Mouse (Mus musculus): ENCODE measurements around the gene Cyp2s1. TPM values are rescaled to one million over a fixed set of nuclear protein-coding genes. Genes with fewer than 3 reads are reported as not detected.

Gene Cyp2s1
- total and polyA plus RNA-seq, 3 experiments: not detected

DNA sequence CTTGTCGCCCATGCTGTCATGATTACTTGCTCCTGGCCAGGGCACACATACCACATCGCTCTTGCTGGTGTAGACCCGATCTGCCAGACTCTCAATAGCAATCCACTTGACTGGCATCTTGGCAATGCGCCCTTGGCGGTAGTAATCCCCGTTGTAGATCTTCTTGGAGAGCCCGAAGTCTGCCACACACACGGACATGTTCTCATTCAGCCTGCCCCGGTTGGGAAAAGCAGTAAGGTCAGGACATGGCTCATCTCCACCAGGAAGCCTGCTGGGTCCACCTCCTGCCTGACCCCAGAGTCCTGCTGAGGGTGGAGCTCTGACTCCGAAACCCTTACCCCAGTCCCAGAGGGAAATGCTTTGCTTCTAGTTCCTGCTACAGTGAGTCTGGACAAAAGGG is 55.4 kb downstream of the Cyp2s1 start:
- Histone ChIP-seq H3K27me3 (ENCODE audit: control insufficient read depth in 1 of 2, insufficient read depth in 2 of 2, low read length in 2 of 2) (peaks cover 0 to 2% of the 10 kb centered on the region in 2 experiments; a peak in 3 of 4 replicates), H3K27ac (ENCODE audit: control insufficient read depth, low read depth, low read length) (no peak overlapping the region), H3K9ac (ENCODE audit: control insufficient read depth, low read depth, low read length, poor library complexity, severe bottlenecking) (no peak overlapping the region), H3K4me1 (ENCODE audit: control insufficient read depth in 1 of 2, insufficient read depth in 2 of 2, low read length in 2 of 2) (peaks cover 0 to 2% of the 10 kb centered on the region in 2 experiments; a peak in 1 of 4 replicates), H3K79me2 (ENCODE audit: control insufficient read depth, insufficient read depth, low read length, poor library complexity) (no peaks in the 10 kb centered on the region), H3K4me3 (ENCODE audit: control insufficient read depth in 1 of 2, insufficient read depth in 1 of 2, low read depth in 2 of 2, low read length in 2 of 2) (no peak overlapping the region), H3K9me3 (replicated peaks; ENCODE audit: insufficient read depth, low read length) (no peaks in the 10 kb centered on the region), H3K36me3 (ENCODE audit: control insufficient read depth in 1 of 2, insufficient read depth in 2 of 2, low read length in 2 of 2) (no peaks in the 10 kb centered on the region; a peak in 1 of 4 replicates)
- no peak for DNase-seq (ENCODE audit: low read depth, low spot score)
- no peak for TF ChIP-seq KAT2A (conservative IDR thresholded peaks at IDR 0.05; ENCODE audit: low read depth, low read length)
- TF ChIP-seq GABPA (IDR thresholded peaks at IDR 0.05; ENCODE audit: low read depth, low read length): no peak
- no peak for TF ChIP-seq TAL1 (IDR thresholded peaks at IDR 0.05; ENCODE audit: low read length)
- no peak for TF ChIP-seq NRF1 (IDR thresholded peaks at IDR 0.05; ENCODE audit: insufficient read depth, low read depth, low read length, poor library complexity, severe bottlenecking)
- TF ChIP-seq MYB (IDR thresholded peaks at IDR 0.05; ENCODE audit: low read depth, low read length): no peak
- no peak for TF ChIP-seq UBTF (IDR thresholded peaks at IDR 0.05; ENCODE audit: borderline replicate concordance, insufficient read depth, low read depth, low read length)
- no peak for TF ChIP-seq TBP (IDR thresholded peaks at IDR 0.05; ENCODE audit: low read depth, low read length)
- TF ChIP-seq CHD1 (IDR thresholded peaks at IDR 0.05; ENCODE audit: low read depth, low read length): no peak
- no peak for TF ChIP-seq ZKSCAN1 (IDR thresholded peaks at IDR 0.05; ENCODE audit: low read depth, low read length)
- TF ChIP-seq POLR2AphosphoS5 (IDR thresholded peaks at IDR 0.05; ENCODE audit: borderline replicate concordance, low read depth, low read length): no peak
- no peak for TF ChIP-seq USF1 (IDR thresholded peaks at IDR 0.05; ENCODE audit: low read depth, low read length)
- TF ChIP-seq NELFE (IDR thresholded peaks at IDR 0.05; ENCODE audit: low read depth, low read length): no peak
- TF ChIP-seq ELF1 (IDR thresholded peaks at IDR 0.05; ENCODE audit: low read depth, low read length): no peak
- TF ChIP-seq ETS1 (IDR thresholded peaks at IDR 0.05; ENCODE audit: low read depth, low read length): no peak
- no peak for TF ChIP-seq CTCF (IDR thresholded peaks at IDR 0.05 in 2 of 3, conservative IDR thresholded peaks at IDR 0.05 in 1 of 3; ENCODE audit: control insufficient read depth in 1 of 3, insufficient read depth in 1 of 3, low read depth in 2 of 3, low read length in 3 of 3, poor library complexity in 1 of 3, severe bottlenecking in 1 of 3)
- no peak for TF ChIP-seq POLR2AphosphoS2 (IDR thresholded peaks at IDR 0.05; ENCODE audit: low read length)
- TF ChIP-seq SIN3A (IDR thresholded peaks at IDR 0.05; ENCODE audit: low read length): no peak

DNA sequence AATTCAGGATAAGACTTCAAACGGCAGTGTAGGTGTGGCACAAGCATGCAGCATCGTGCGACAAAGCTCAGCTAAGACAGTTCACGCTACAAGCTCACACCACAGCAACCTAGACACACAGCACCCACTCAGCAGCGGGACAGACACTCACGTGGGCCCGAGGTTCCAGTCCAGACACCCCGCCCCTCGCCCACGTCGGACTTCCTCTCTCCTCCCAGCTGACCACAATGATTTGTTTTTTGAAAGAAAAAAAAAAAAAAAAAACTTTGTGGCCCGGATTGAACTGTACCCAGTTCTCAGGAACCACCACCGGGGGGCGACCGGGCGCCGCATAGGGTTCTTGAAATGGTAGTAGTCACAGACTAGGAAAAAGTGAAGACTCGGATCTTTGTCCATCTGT is 60.7 kb downstream of the Cyp2s1 start:
- Histone ChIP-seq H3K9ac (ENCODE audit: control insufficient read depth, low read depth, low read length, poor library complexity, severe bottlenecking) (peak overlapping the region; percentile 61), H3K79me2 (ENCODE audit: control insufficient read depth, insufficient read depth, low read length, poor library complexity) (peaks cover 34% of the 10 kb centered on the region), H3K9me3 (replicated peaks; ENCODE audit: insufficient read depth, low read length) (no peaks in the 10 kb centered on the region), H3K4me3 (ENCODE audit: control insufficient read depth in 1 of 2, insufficient read depth in 1 of 2, low read depth in 2 of 2, low read length in 2 of 2) (peak overlapping the region; percentile 56 to 67), H3K4me1 (ENCODE audit: control insufficient read depth in 1 of 2, insufficient read depth in 2 of 2, low read length in 2 of 2) (peaks cover 2 to 18% of the 10 kb centered on the region in 2 experiments; a peak in 3 of 4 replicates), H3K27ac (ENCODE audit: control insufficient read depth, low read depth, low read length) (peak overlapping the region; percentile 99), H3K27me3 (ENCODE audit: control insufficient read depth in 1 of 2, insufficient read depth in 2 of 2, low read length in 2 of 2) (peaks cover 0 to 2% of the 10 kb centered on the region in 2 experiments; a peak in 2 of 4 replicates), H3K36me3 (ENCODE audit: control insufficient read depth in 1 of 2, insufficient read depth in 2 of 2, low read length in 2 of 2) (peaks cover 6 to 16% of the 10 kb centered on the region in 2 experiments)
- DNase-seq (ENCODE audit: low read depth, low spot score): peak; percentile 92
- TF ChIP-seq RCOR1 (IDR thresholded peaks at IDR 0.05; ENCODE audit: low read depth, low read length) (peak; percentile 46; the same call in 1 of the 2 replicates), POLR2AphosphoS2 (IDR thresholded peaks at IDR 0.05; ENCODE audit: low read length) (no peak), JUND (IDR thresholded peaks at IDR 0.05; ENCODE audit: low read depth, low read length) (no peak), ZNF384 (IDR thresholded peaks at IDR 0.05; ENCODE audit: low read depth, low read length) (peak; percentile 99), TAL1 (IDR thresholded peaks at IDR 0.05; ENCODE audit: low read length) (no peak), HCFC1 (IDR thresholded peaks at IDR 0.05; ENCODE audit: low read depth, low read length) (peak; percentile 60), RAD21 (IDR thresholded peaks at IDR 0.05; ENCODE audit: low read depth, low read length) (peak; percentile 87), ZKSCAN1 (IDR thresholded peaks at IDR 0.05; ENCODE audit: low read depth, low read length) (no peak; the same call in 1 of the 2 replicates), TCF12 (IDR thresholded peaks at IDR 0.05; ENCODE audit: low read depth, low read length) (0 out of 2 replicates have a peak, but pooled peaks have one; percentile 38), UBTF (IDR thresholded peaks at IDR 0.05; ENCODE audit: borderline replicate concordance, insufficient read depth, low read depth, low read length) (no peak), GATA1 (IDR thresholded peaks at IDR 0.05; ENCODE audit: low read depth, low read length) (0 out of 2 replicates have a peak, but pooled peaks have one; percentile 8), ZMIZ1 (IDR thresholded peaks at IDR 0.05; ENCODE audit: low read depth, low read length) (peak; percentile 49; the same call in 1 of the 2 replicates), SMC3 (IDR thresholded peaks at IDR 0.05; ENCODE audit: low read depth, low read length) (peak; percentile 77), BHLHE40 (IDR thresholded peaks at IDR 0.05; ENCODE audit: borderline replicate concordance, low read depth, low read length) (peak; percentile 74; the same call in 1 of the 2 replicates), MAFK (IDR thresholded peaks at IDR 0.05; ENCODE audit: borderline replicate concordance, low read depth, low read length) (no peak), POLR2AphosphoS5 (IDR thresholded peaks at IDR 0.05; ENCODE audit: borderline replicate concordance, low read depth, low read length) (no peak; the same call in 1 of the 2 replicates), MYB (IDR thresholded peaks at IDR 0.05; ENCODE audit: low read depth, low read length) (no peak), MAZ (IDR thresholded peaks at IDR 0.05; ENCODE audit: low read depth, low read length) (peak; percentile 58; the same call in 1 of the 2 replicates), NELFE (IDR thresholded peaks at IDR 0.05; ENCODE audit: low read depth, low read length) (peak; percentile 72), ZC3H11A (IDR thresholded peaks at IDR 0.05; ENCODE audit: low read depth, low read length) (peak; percentile 63; the same call in 1 of the 2 replicates), USF1 (IDR thresholded peaks at IDR 0.05; ENCODE audit: low read depth, low read length) (peak; percentile 85)
